Mouse (Mus musculus) thymus, adult 2 months (tissue): ENCODE measurements at regions not wholly inside any gene's neighbourhood (a gene's known extent, or its start where the extent isn't known, plus 50 kb on each side); places are given as distances from the start of the nearest gene placed in this dataset.

Experiments used
- DNase-seq: peaks from one replicate; pipeline ENCODE4 v3.0.0; 2021
- H3K27ac ChIP-seq: fragments of 200-500 bp; 2 replicates; pipeline ENCODE4 v1.5.1; 2012; ENCODE audit warnings: low read length, control low read depth; ENCODE audit not compliant: control insufficient read depth, insufficient read depth
- H3K27me3 ChIP-seq: fragments of 200-500 bp; 2 replicates; pipeline ENCODE4 v1.6.1; 2012; ENCODE audit warnings: mild to moderate bottlenecking, low read length, moderate library complexity, mixed read lengths; ENCODE audit not compliant: control insufficient read depth, insufficient read depth
- H3K36me3 ChIP-seq: fragments of 200-500 bp; 2 replicates; pipeline ENCODE4 v1.6.1; 2012; ENCODE audit warnings: mild to moderate bottlenecking, low read length, moderate library complexity; ENCODE audit not compliant: control insufficient read depth, insufficient read depth
- H3K4me1 ChIP-seq: fragments of 200-500 bp; replicated peaks from 2 replicates; pipeline ENCODE4 v1.6.1; 2012; ENCODE audit warnings: low read length; ENCODE audit not compliant: control insufficient read depth, insufficient read depth
- H3K4me3 ChIP-seq: fragments of 200-500 bp; 2 replicates; pipeline ENCODE4 v1.5.1; 2012; ENCODE audit warnings: mild to moderate bottlenecking, low read length, control low read depth, moderate library complexity; ENCODE audit not compliant: control insufficient read depth, insufficient read depth
- CTCF ChIP-seq: fragments of 200-500 bp; IDR thresholded peaks from 2 replicates; pipeline ENCODE4 v1.5.1; 2012; ENCODE audit warnings: mild to moderate bottlenecking, control low read depth, low read length, moderate library complexity, borderline replicate concordance; ENCODE audit not compliant: control insufficient read depth, poor library complexity, insufficient read depth; ENCODE audit errors: extremely low read depth
- POLR2A ChIP-seq: fragments of 200-500 bp; IDR thresholded peaks from 2 replicates; pipeline ENCODE4 v1.6.1; 2012; ENCODE audit warnings: mild to moderate bottlenecking, low read length, control low read depth, moderate library complexity; ENCODE audit not compliant: control insufficient read depth, poor library complexity, insufficient read depth; ENCODE audit errors: extremely low read depth
- WGBS: fragments of 180-500 bp; shearing (Covaris S2); methylation state at CpG from one replicate; pipeline ENCODE4 v1.1.7; 2018; 5-methylcytosine and 5-hydroxymethylcytosine counted together

DNA sequence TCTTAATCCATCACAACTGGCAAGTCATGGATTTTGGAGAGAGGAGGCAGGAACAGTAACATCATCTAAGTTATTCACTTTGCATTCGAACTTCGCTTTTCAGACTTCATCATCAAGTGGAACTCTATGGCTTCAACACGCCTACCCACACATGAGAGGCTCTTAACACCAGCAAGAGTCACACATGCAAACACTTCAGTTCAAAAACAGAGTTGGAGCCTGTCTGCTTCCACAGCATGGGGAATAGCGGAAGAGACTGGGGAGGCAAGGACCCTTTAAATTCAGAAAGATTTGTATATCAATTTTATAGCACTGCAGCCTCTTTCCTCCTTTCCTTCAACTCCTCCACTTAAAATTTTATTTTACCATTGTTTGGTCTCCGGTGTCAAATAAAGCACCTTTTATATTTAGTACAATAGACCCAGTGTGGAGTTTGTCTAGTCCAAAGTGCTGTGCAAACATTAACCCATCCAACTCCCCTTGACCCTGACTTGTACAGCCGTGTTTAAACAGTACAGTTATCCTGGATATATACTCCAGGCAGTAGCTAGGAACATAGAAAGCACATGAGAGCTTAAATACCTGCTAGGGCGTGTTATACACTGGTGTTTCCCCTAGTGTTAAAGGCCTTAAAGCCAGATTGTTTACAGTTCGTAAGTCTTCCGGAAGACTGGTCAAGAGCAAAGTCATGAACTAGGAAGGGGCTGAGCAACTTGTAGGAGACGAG, 203.5 kb downstream of the Fgf9 start:
- Histone ChIP-seq H3K27ac (no peak overlapping the region), H3K27me3 (no peaks in the 10 kb centered on the region), H3K36me3 (no peaks in the 10 kb centered on the region), H3K4me3 (no peak overlapping the region), H3K4me1 (no peaks in the 10 kb centered on the region)
- no peak for DNase-seq
- WGBS: 92% methylated on average over 10 of the region's 10 CpGs
- TF ChIP-seq CTCF (no peak), POLR2A (no peak)

DNA sequence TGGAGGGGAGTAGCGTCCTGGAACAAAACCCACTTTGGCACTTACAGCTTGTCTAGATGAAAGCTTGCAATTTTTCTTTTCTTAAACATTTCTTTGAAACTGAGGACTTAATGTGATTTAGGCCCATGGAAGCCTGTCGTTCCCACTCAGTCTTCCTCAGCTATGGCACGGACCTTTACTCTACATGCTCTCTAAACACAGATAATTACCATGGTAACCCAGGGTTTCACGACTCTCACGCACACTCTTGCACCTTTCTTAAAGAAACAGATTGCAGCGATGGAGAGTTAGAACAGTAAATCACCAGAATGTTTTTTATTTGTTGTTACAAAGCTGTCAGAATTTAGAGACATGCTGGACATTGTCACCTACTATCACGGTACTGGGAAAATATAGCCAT, 195.0 kb downstream of the Fgf9 start:
- no peaks in the 10 kb centered on the region for H3K27me3 ChIP-seq
- no peaks in the 10 kb centered on the region for H3K4me1 ChIP-seq
- no peak for DNase-seq
- no peaks in the 10 kb centered on the region for H3K36me3 ChIP-seq
- H3K27ac ChIP-seq: no peak overlapping the region
- WGBS: 62% methylated on average over 7 of the region's 7 CpGs
- no peak overlapping the region for H3K4me3 ChIP-seq
- TF ChIP-seq POLR2A (no peak), CTCF (no peak)

DNA sequence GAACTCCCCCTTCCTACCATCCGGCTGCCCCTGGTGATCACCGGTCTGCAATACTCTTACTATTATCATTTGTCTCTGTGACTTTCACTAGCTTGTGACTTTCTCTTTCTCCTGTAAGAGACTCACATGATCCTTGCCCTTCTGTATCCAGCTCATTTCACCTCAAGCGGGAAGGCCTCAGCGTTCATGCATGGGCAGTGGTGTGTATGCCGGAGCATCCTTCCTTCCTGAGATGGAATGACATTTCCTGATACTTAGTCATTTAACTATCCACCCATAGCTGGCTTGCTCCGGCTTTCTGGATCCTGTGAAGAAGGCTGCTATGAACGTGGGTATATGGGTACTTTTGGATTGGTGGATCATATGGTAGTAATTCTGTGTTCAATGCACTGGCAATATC, 194.1 kb downstream of the Fgf9 start:
- no peaks in the 10 kb centered on the region for H3K36me3 ChIP-seq
- TF ChIP-seq POLR2A (no peak), CTCF (no peak)
- DNase-seq: no peak
- no peak overlapping the region for H3K4me3 ChIP-seq
- H3K4me1 ChIP-seq: no peaks in the 10 kb centered on the region
- WGBS: 92% methylated on average over 7 of the region's 7 CpGs
- no peaks in the 10 kb centered on the region for H3K27me3 ChIP-seq
- no peak overlapping the region for H3K27ac ChIP-seq

DNA sequence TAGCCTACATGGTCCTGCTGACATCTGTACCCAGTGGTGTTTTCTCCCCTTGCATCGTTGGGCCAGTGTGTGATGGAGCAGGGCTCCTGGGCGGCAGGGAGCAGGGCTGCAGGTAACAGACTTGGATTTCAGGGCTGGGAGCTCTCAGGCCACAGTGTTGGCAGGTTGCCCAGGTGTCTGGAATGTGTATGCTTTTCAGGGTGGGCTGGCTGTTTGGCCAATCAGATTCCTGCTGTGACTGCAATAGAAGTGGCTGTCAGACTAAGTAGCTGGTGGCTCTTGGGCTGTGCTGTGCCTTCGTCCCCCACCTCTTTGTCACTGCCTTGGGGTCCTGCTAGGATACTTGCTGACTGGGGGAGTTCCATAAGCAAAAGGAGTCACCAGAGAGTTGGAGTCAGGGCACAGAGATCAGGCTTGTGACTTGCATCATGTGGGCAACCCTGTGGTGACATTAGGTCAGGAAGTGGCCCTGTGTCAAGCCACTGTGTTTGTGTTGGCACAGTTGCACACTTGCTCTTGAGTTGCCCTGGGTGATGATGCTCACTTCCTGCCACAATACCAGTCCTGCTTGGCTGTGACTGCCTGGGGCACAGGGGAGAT, 183.1 kb downstream of the Fgf9 start:
- no peaks in the 10 kb centered on the region for H3K27me3 ChIP-seq
- H3K4me1 ChIP-seq: no peaks in the 10 kb centered on the region
- no peak overlapping the region for H3K4me3 ChIP-seq
- WGBS: 69% methylated on average over 3 of the region's 3 CpGs
- H3K36me3 ChIP-seq: no peaks in the 10 kb centered on the region
- no peak for DNase-seq
- no peak for TF ChIP-seq CTCF
- no peak for TF ChIP-seq POLR2A
- H3K27ac ChIP-seq: no peak overlapping the region

DNA sequence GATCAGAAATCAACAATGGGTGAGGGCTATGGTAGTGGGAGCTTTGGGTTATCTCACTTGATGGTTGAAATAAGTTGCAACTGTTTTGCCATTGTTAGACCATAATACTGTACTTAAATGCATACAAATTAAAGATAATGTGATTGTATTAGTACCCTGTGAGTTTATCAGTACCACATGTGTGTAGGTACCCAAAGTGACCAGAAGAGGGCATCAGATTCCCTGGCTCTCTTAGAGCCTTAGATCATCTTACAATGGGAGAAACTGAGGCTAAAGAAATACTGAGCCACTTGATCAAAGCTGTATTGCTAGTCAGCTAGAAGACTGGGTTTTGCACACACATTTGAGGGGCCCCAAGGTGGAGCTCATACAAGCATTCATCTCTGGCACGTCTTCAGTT, 155.5 kb downstream of the Fgf9 start:
- H3K36me3 ChIP-seq: no peaks in the 10 kb centered on the region
- no peak overlapping the region for H3K4me3 ChIP-seq
- TF ChIP-seq CTCF (no peak), POLR2A (no peak)
- no peak for DNase-seq
- H3K27me3 ChIP-seq: no peaks in the 10 kb centered on the region
- 95% methylated on average over 1 of the region's 1 CpGs for WGBS
- no peak overlapping the region for H3K27ac ChIP-seq
- no peaks in the 10 kb centered on the region for H3K4me1 ChIP-seq

DNA sequence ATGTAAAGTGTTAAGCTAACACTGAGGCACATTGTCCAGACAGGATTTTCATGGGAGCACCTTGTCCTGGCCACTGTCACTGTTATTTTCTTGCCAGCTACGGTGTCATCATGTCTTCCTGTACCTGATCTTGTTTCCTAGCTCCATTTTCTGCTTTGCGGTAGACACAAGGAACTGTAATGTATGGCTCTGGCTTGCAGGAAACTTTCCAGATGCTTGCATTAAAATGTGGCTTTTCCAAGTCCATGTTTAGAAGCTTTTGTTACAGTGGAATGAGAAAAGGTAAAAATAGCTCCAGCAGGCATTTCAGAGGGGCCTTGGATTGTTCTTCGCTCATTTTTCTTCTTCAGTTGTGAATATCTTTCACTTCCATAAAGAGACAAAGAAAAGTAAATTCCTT, 154.1 kb downstream of the Fgf9 start:
- 95% methylated on average over 3 of the region's 3 CpGs for WGBS
- TF ChIP-seq POLR2A (no peak), CTCF (no peak)
- H3K4me1 ChIP-seq: no peaks in the 10 kb centered on the region
- no peaks in the 10 kb centered on the region for H3K27me3 ChIP-seq
- H3K36me3 ChIP-seq: no peaks in the 10 kb centered on the region
- no peak overlapping the region for H3K27ac ChIP-seq
- no peak for DNase-seq
- no peak overlapping the region for H3K4me3 ChIP-seq

DNA sequence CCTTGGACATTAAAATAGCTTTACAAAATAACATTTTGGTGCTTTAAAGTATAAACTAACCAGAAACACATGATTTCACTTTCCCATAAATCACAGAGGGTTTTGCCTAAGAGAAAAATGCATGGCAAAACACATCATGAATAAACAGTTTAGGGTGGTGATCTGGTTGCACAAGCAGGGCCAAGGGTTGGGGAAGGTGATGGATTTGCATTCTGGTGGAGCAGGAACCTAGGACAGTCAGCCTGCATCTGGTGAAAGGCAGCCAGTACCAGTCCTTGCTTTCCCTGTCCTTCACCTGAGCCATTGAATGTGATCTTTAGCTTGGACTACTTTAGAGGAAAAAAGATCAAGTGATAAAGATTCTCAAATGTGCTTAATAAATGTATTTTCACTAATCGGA, 138.1 kb downstream of the Fgf9 start:
- Histone ChIP-seq H3K27me3 (no peaks in the 10 kb centered on the region), H3K27ac (no peak overlapping the region), H3K36me3 (no peaks in the 10 kb centered on the region), H3K4me1 (no peaks in the 10 kb centered on the region), H3K4me3 (no peak overlapping the region)
- 94% methylated on average over 1 of the region's 1 CpGs for WGBS
- no peak for TF ChIP-seq POLR2A
- no peak for TF ChIP-seq CTCF
- DNase-seq: no peak
